Mouse (Mus musculus) kidney, embryonic 16.5 days (tissue): ENCODE results near the gene Rfc2. TPM values are rescaled to one million over a fixed set of nuclear protein-coding genes. Genes with fewer than 3 reads are reported as not detected.

ENCODE experiments used
- ATAC-seq: fragments of 200-750 bp; cut with Nextera tagmentation; 2 replicates; pipeline ENCODE4 v1.8.0; 2017; ENCODE audit warnings: moderate TSS enrichment; ENCODE audit not compliant: low FRiP score, low TSS enrichment
- H3K27ac ChIP-seq: fragments of 300-500 bp; sonication (generic); 2 replicates; pipeline ENCODE4 v1.5.1; 2014; ENCODE audit warnings: low read length
- H3K27me3 ChIP-seq: fragments of 300-500 bp; sonication (generic); 2 replicates; pipeline ENCODE4 v1.6.1; 2014; ENCODE audit warnings: low read length, control low read depth, mixed read lengths; ENCODE audit not compliant: insufficient read depth
- H3K36me3 ChIP-seq: fragments of 300-500 bp; sonication (generic); 2 replicates; pipeline ENCODE4 v1.6.1; 2014; ENCODE audit warnings: low read length, control low read depth, mixed read lengths; ENCODE audit not compliant: insufficient read depth
- H3K4me1 ChIP-seq: fragments of 300-500 bp; sonication (generic); 2 replicates; pipeline ENCODE4 v1.6.1; 2014; ENCODE audit warnings: low read length, control low read depth, mixed read lengths; ENCODE audit not compliant: insufficient read depth
- H3K4me2 ChIP-seq: fragments of 300-500 bp; sonication (generic); replicated peaks from 2 replicates; pipeline ENCODE4 v1.6.1; 2014; ENCODE audit warnings: low read depth, low read length
- H3K4me3 ChIP-seq: fragments of 300-500 bp; sonication (generic); 2 replicates; pipeline ENCODE4 v1.5.1; 2014; ENCODE audit warnings: mild to moderate bottlenecking, low read length
- H3K9ac ChIP-seq: fragments of 300-500 bp; sonication (generic); replicated peaks from 2 replicates; pipeline ENCODE4 v1.6.1; 2014; ENCODE audit warnings: low read length
- H3K9me3 ChIP-seq: fragments of 300-500 bp; sonication (generic); 2 replicates; pipeline ENCODE4 v1.6.1; 2016; ENCODE audit warnings: low read length, control low read depth
- WGBS: fragments of 180-500 bp; shearing (Covaris S2); extraction: QIAGEN DNeasy Blood & Tissue Kit; methylation state at CpG from one replicate; pipeline ENCODE4 v1.1.7; 2014; 5-methylcytosine and 5-hydroxymethylcytosine counted together
- polyA plus RNA-seq: library from polyadenylated mRNA; unstranded; fragments of >200 nt; fragmentation: Nextera tagmentation; extraction: Ambion mirVana; gene quantifications from 2 replicates; pipeline ENCODE4 v1.2.1, GENCODE M21; 2015

Gene Rfc2
- polyA plus RNA-seq = 302 TPM in 2 replicates

GRCm38 (mm10) chr5:134581146-134581545 is at the start of gene Rfc2:
Rfc2 (plus strand) TSS chr5:134581366.
- no peak for ATAC-seq
- peak within 1 kb of the TSS; percentile 23; the same call in 1 of the 2 replicates for H3K27ac ChIP-seq
- H3K4me1 ChIP-seq = peaks cover 9% of the 10 kb centered on the region; the same call in 1 of the 2 replicates
- no peak within 1 kb of the TSS for H3K4me2 ChIP-seq
- H3K9me3 ChIP-seq = no peaks in the 10 kb centered on the region
- no peak within 1 kb of the TSS for H3K4me3 ChIP-seq
- 63% methylated on average over 5 of the region's 5 CpGs for WGBS
- no peak within 1 kb of the TSS for H3K9ac ChIP-seq
- no peaks in the 10 kb centered on the region for H3K36me3 ChIP-seq
- H3K27me3 ChIP-seq = no peaks in the 10 kb centered on the region

DNA sequence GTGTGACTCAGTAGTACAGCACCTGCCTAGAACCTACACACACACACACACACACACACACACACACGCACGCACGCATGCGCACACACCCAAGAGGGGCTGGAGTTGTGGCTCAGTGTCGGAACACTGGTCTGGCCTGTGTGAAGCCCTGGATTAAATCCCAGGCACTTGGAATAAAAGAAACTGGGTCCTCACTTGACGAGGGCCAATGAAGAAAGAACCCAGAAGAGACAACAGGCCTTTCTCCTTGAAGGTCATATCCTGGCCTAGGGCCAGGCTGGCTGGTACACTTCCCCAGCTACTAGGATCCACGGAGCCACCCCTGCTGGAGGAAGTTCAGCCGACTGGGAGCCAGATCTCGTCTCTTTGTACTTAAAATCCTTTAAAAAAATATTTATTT is 49.6 kb upstream of the Rfc2 start:
- H3K4me2 ChIP-seq = no peak overlapping the region
- no peaks in the 10 kb centered on the region for H3K27me3 ChIP-seq
- H3K9ac ChIP-seq = no peak overlapping the region
- peaks cover 4% of the 10 kb centered on the region; the same call in 1 of the 2 replicates for H3K4me1 ChIP-seq
- no peak for ATAC-seq
- no peak overlapping the region for H3K4me3 ChIP-seq
- peaks cover 30% of the 10 kb centered on the region for H3K36me3 ChIP-seq
- no peaks in the 10 kb centered on the region for H3K9me3 ChIP-seq
- 85% methylated on average over 9 of the region's 9 CpGs for WGBS
- no peak overlapping the region for H3K27ac ChIP-seq

DNA sequence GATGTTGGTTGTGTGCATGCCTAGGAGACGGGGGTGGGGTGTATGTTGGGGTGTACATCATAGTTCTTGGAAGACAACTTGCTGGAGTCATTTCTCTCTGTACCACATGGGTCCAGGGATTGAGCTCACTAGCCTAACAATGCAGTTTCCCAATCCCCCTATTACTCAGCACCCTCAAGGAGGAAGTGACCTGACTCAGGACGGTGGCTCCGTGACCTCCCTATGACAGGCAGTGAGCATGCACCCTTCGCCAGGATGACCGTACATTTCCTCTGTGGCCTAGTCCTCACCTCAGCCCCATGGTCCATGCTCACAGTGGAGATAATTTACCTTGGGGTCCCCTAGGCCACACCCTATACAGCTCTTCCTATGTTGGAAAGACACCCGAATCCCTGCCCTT is 48.7 kb upstream of the Rfc2 start:
- Histone ChIP-seq H3K27me3 (no peaks in the 10 kb centered on the region), H3K9me3 (no peaks in the 10 kb centered on the region), H3K4me2 (no peak overlapping the region), H3K36me3 (peaks cover 30% of the 10 kb centered on the region), H3K27ac (no peak overlapping the region), H3K4me3 (no peak overlapping the region), H3K4me1 (peaks cover 4% of the 10 kb centered on the region; the same call in 1 of the 2 replicates), H3K9ac (no peak overlapping the region)
- no peak; the same call in 1 of the 2 replicates for ATAC-seq
- WGBS = 98% methylated on average over 6 of the region's 6 CpGs

DNA sequence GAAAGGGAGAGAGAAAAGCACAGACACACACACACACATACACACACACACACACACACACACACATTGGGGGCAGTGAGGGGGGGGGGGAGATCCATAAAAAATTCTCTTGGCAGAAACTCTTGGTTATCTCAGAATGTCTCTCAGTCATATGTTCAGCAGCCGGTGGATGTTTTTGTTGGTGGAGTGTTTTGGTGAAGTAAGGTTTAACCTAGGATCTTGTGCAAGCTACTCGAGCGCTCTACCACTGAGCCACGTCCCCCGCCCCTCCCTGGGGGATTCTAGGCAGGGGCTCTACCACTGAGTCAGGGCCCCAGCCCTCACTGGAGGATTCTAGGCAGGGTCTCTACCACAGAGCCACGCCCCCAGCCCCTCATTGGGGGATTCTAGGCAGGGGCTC is 45.1 kb upstream of the Rfc2 start:
- no peaks in the 10 kb centered on the region for H3K9me3 ChIP-seq
- H3K27ac ChIP-seq = no peak overlapping the region
- H3K4me1 ChIP-seq = peaks cover 20% of the 10 kb centered on the region
- H3K4me3 ChIP-seq = no peak overlapping the region
- no peak overlapping the region for H3K9ac ChIP-seq
- H3K27me3 ChIP-seq = no peaks in the 10 kb centered on the region
- no peak for ATAC-seq
- H3K36me3 ChIP-seq = peaks cover 37% of the 10 kb centered on the region
- H3K4me2 ChIP-seq = no peak overlapping the region
- WGBS = 90% methylated on average over 6 of the region's 6 CpGs

GRCm38 (mm10) chr5:134539891-134540290 is 41.3 kb upstream of the Rfc2 start:
- ATAC-seq = peak; percentile 94
- peaks cover 9% of the 10 kb centered on the region; the same call in 1 of the 2 replicates for H3K36me3 ChIP-seq
- 2% methylated on average over 3 of the region's 3 CpGs for WGBS

GRCm38 (mm10) chr5:134540881-134541280 is 40.3 kb upstream of the Rfc2 start:
- H3K4me1 ChIP-seq = peaks cover 39% of the 10 kb centered on the region
- no peak overlapping the region for H3K4me3 ChIP-seq
- ATAC-seq = no peak
- 0 out of 2 replicates have a peak overlapping the region, but pooled peaks have one; percentile 58 for H3K9ac ChIP-seq
- 64% methylated on average over 6 of the region's 6 CpGs for WGBS
- H3K9me3 ChIP-seq = no peaks in the 10 kb centered on the region
- H3K27me3 ChIP-seq = no peaks in the 10 kb centered on the region
- H3K36me3 ChIP-seq = peaks cover 6% of the 10 kb centered on the region; the same call in 1 of the 2 replicates
- H3K27ac ChIP-seq = peak overlapping the region; percentile 95
- no peak overlapping the region for H3K4me2 ChIP-seq

More at GRCm38 (mm10) chr5:134539891-134540290, 41.3 kb upstream of the Rfc2 start:
- H3K4me3 ChIP-seq = no peak overlapping the region
- peak overlapping the region; percentile 95 for H3K27ac ChIP-seq
- H3K27me3 ChIP-seq = no peaks in the 10 kb centered on the region
- H3K4me1 ChIP-seq = peaks cover 37% of the 10 kb centered on the region
- H3K9me3 ChIP-seq = no peaks in the 10 kb centered on the region
- H3K4me2 ChIP-seq = 0 out of 2 replicates have a peak overlapping the region, but pooled peaks have one; percentile 10
- H3K9ac ChIP-seq = peak overlapping the region; percentile 58

DNA sequence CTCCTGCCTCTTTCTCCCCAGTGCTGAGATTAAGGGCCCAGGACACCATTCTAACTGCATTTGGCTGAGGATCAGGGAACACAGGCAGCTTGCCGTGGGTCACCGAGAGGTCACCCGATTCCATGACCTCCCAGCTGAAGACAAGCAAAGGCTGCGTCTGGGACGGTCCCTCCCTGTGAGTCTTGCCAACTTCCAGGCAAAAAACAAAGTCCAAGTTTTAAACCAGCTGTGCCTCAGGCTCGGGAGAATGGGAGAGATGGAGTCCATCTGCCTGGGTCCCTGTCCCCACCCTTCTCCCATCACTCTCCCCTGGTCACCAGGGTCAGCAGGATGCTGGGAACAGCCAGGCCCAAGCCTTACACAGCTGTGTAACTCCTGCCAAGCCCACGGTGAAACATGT is 39.5 kb upstream of the Rfc2 start:
- peak overlapping the region; percentile 8; the same call in 1 of the 2 replicates for H3K27ac ChIP-seq
- no peak overlapping the region for H3K4me2 ChIP-seq
- H3K27me3 ChIP-seq = no peaks in the 10 kb centered on the region
- WGBS = 19% methylated on average over 7 of the region's 7 CpGs
- H3K4me3 ChIP-seq = no peak overlapping the region
- H3K9me3 ChIP-seq = no peaks in the 10 kb centered on the region
- H3K4me1 ChIP-seq = peaks cover 39% of the 10 kb centered on the region
- ATAC-seq = peak; percentile 72
- no peak overlapping the region for H3K9ac ChIP-seq
- peaks cover 6% of the 10 kb centered on the region; the same call in 1 of the 2 replicates for H3K36me3 ChIP-seq

- ATAC-seq = no peak
- Histone ChIP-seq H3K27me3 (no peaks in the 10 kb centered on the region), H3K4me1 (peaks cover 41% of the 10 kb centered on the region), H3K4me2 (no peak overlapping the region), H3K27ac (no peak overlapping the region), H3K9me3 (no peaks in the 10 kb centered on the region), H3K4me3 (no peak overlapping the region), H3K36me3 (no peaks in the 10 kb centered on the region), H3K9ac (no peak overlapping the region)
- 52% methylated on average over 19 of the region's 19 CpGs for WGBS
Measured at GRCm38 (mm10) chr5:134544516-134545241, 36.5 kb upstream of the Rfc2 start.

DNA sequence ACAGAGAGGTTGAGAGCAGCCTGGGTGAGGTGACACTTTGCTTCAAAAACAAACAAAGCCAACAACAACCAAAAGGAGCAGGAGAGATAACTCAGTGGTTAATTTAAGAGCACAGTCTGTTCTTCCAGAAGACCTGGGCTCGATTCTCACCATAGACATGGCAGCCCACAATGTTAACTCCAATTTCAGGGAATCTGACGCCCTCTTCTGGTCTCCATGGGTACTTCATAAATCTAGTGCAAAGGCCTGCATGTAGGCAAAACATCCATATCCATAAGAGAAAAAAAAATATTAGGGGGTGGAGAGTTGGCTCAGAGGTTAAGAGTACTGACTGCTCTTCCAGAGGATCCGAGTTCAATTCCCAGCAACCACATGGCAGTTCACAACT is 35.9 kb upstream of the Rfc2 start:
- no peak overlapping the region for H3K27ac ChIP-seq
- H3K4me2 ChIP-seq = no peak overlapping the region
- ATAC-seq = no peak
- no peaks in the 10 kb centered on the region for H3K36me3 ChIP-seq
- no peaks in the 10 kb centered on the region for H3K27me3 ChIP-seq
- no peak overlapping the region for H3K4me3 ChIP-seq
- 48% methylated on average over 3 of the region's 3 CpGs for WGBS
- H3K4me1 ChIP-seq = peaks cover 41% of the 10 kb centered on the region
- H3K9ac ChIP-seq = no peak overlapping the region
- no peaks in the 10 kb centered on the region for H3K9me3 ChIP-seq

DNA sequence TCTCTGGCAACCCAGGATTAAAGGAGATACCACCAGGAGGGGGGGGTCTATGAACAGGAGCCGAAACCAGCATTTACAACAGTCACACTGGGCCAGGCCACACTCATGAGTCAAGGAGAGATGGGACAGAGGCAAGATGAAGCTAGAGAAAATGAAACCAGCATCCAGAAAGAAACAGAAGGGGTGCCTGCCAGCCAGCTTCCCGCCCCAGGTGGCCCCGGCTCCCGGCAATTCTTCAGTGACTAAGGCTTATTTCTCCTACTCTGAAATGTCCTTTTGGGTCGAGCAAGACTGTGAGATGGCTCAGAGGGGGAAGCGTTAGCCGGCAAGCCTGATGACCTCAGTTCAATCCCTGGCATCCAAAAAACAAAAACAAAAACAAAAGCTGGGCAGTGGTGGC is 34.4 kb upstream of the Rfc2 start:
- 84% methylated on average over 7 of the region's 7 CpGs for WGBS
- H3K27me3 ChIP-seq = no peaks in the 10 kb centered on the region
- no peak overlapping the region for H3K27ac ChIP-seq
- no peaks in the 10 kb centered on the region for H3K9me3 ChIP-seq
- ATAC-seq = no peak
- H3K4me2 ChIP-seq = no peak overlapping the region
- H3K4me1 ChIP-seq = peaks cover 37% of the 10 kb centered on the region
- H3K36me3 ChIP-seq = no peaks in the 10 kb centered on the region
- no peak overlapping the region for H3K9ac ChIP-seq
- no peak overlapping the region for H3K4me3 ChIP-seq
